Mouse (Mus musculus) heart, postnatal 0 days (tissue): ENCODE measurements around the gene Slc36a4.

ENCODE experiments used
- CTCF ChIP-seq: IDR thresholded peaks from 2 replicates; pipeline ENCODE4 v1.5.1; 2016; ENCODE audit warnings: antibody characterized with exemption, control low read depth, low read depth
- EP300 ChIP-seq: IDR thresholded peaks from 2 replicates; pipeline ENCODE4 v1.6.1; 2016; ENCODE audit warnings: antibody characterized with exemption, low read depth

DNA sequence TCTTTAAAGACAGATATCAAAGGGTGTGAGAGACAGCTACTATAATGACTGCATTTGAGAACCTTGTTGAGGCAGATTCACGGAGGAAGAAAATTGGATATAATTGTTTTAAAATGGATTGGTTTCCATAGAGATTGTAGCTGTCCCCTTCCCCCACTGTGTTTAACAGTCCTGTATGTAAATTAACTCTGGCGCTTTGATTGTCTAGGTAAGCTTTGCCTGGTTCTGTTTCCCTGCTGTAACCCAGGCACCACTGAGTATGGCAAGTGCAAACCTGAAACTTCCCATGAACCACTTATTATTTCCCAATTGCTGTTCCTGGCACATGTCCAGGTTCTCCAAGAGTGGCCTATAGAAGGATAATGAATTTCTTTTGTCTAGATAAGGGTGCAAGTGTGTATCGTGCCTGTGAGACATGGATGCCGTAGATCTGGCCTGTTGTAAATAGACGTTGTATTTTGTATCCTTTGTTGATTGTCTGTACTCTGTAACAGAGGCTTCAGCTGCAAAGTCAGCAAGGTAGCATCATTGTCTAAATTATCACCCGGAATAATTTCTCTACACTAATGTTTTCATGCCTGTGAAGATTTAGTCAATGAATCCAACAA lies 11.8 kb downstream of the Slc36a4 start:
- TF ChIP-seq EP300, result no peak
- no peak for TF ChIP-seq CTCF
